In genomic region chr16:25987221-25987620, GRCm38 (mm10) we compare ENCODE assay signal across 24 mouse cellular contexts.
"Had no signal": no experiment of that assay in that cellular context is flagged by ENCODE, and none has a peak within 500 bp of the region (broad histone marks: within the 10 kb centered on the region; RNA-seq: fewer than 3 reads in every experiment).

No protein-coding gene starts in this region.

- H3K9me3 ChIP-seq: embryonic facial prominence, embryonic 10.5 days; embryonic facial prominence, embryonic 12.5 days; embryonic facial prominence, embryonic 13.5 days; embryonic facial prominence, embryonic 15.5 days; forebrain, embryonic 10.5 days; forebrain, embryonic 12.5 days; forebrain, embryonic 13.5 days; forebrain, embryonic 15.5 days had no signal

- H3K4me3 ChIP-seq: embryonic facial prominence, embryonic 10.5 days; embryonic facial prominence, embryonic 12.5 days; embryonic facial prominence, embryonic 13.5 days; embryonic facial prominence, embryonic 15.5 days; erythroblast, embryonic 14.5 days; forebrain, embryonic 10.5 days; forebrain, embryonic 12.5 days; forebrain, embryonic 13.5 days; forebrain, embryonic 15.5 days; gastrocnemius, adult 2 months; heart, adult 2 months had no signal

- H3K36me3 ChIP-seq: embryonic facial prominence, embryonic 10.5 days; embryonic facial prominence, embryonic 12.5 days; embryonic facial prominence, embryonic 13.5 days; embryonic facial prominence, embryonic 15.5 days; forebrain, embryonic 10.5 days; forebrain, embryonic 12.5 days; forebrain, embryonic 15.5 days had no signal

- H3K4me2 ChIP-seq: embryonic facial prominence, embryonic 12.5 days; embryonic facial prominence, embryonic 13.5 days; embryonic facial prominence, embryonic 15.5 days; forebrain, embryonic 12.5 days; forebrain, embryonic 13.5 days; forebrain, embryonic 15.5 days had no signal

- H3K27me3 ChIP-seq: embryonic facial prominence, embryonic 12.5 days; embryonic facial prominence, embryonic 13.5 days; embryonic facial prominence, embryonic 15.5 days; forebrain, embryonic 12.5 days; forebrain, embryonic 13.5 days; forebrain, embryonic 15.5 days had no signal

- DNase-seq: cerebellum, adult 9-10 months; cerebellum, adult 9-11 months; cerebellum, postnatal 14 days; cerebellum, postnatal 25 days; cerebellum, postnatal 36 days; embryo, embryonic 11 days; forebrain, postnatal 0 days; gastrocnemius, adult 2 months; gastrocnemius, postnatal 10 days; gastrocnemius, postnatal 14 days; gastrocnemius, postnatal 25 days; gastrocnemius, postnatal 36 days; heart, adult 11 months; heart, adult 18-20 months; heart, adult 2 months had no signal

- H3K9ac ChIP-seq: embryonic facial prominence, embryonic 12.5 days; embryonic facial prominence, embryonic 13.5 days; embryonic facial prominence, embryonic 15.5 days; forebrain, embryonic 12.5 days; forebrain, embryonic 13.5 days; forebrain, embryonic 15.5 days; forebrain, postnatal 0 days had no signal

- H3K4me1 ChIP-seq: embryonic facial prominence, embryonic 10.5 days; embryonic facial prominence, embryonic 12.5 days; embryonic facial prominence, embryonic 13.5 days; embryonic facial prominence, embryonic 15.5 days; forebrain, embryonic 10.5 days; forebrain, embryonic 12.5 days; forebrain, embryonic 13.5 days; forebrain, embryonic 15.5 days had no signal

- H3K27ac ChIP-seq: embryonic facial prominence, embryonic 10.5 days; embryonic facial prominence, embryonic 12.5 days; embryonic facial prominence, embryonic 13.5 days; embryonic facial prominence, embryonic 15.5 days; forebrain, embryonic 10.5 days; forebrain, embryonic 12.5 days; forebrain, embryonic 13.5 days; forebrain, embryonic 15.5 days; gastrocnemius, adult 2 months; heart, adult 2 months had no signal
